Mouse (Mus musculus) liver, embryonic 13.5 days (tissue): ENCODE results near the gene Chst11. TPM values are rescaled to one million over a fixed set of nuclear protein-coding genes. Genes with fewer than 3 reads are reported as not detected.
A peak's percentile ranks its signal among the peaks of the same experiment; 100 is the strongest.

Experiments
- ATAC-seq: fragments of 200-750 bp; cut with Nextera tagmentation; 2 replicates; pipeline ENCODE4 v1.8.0; 2017; ENCODE audit warnings: low read depth, mild to moderate bottlenecking, moderate number of reproducible peaks, moderate library complexity
- DNase-seq: peaks from one replicate; pipeline ENCODE4 v3.0.0; 2022
- H3K27ac ChIP-seq: fragments of 300-500 bp; sonication (generic); 2 replicates; pipeline ENCODE4 v1.5.1; 2015; ENCODE audit warnings: moderate library complexity, mild to moderate bottlenecking, inconsistent platforms
- H3K27me3 ChIP-seq: fragments of 300-500 bp; sonication (generic); 2 replicates; pipeline ENCODE4 v1.6.1; 2015; ENCODE audit warnings: mild to moderate bottlenecking, inconsistent platforms
- H3K36me3 ChIP-seq: fragments of 300-500 bp; sonication (generic); 2 replicates; pipeline ENCODE4 v1.6.1; 2015; ENCODE audit warnings: mild to moderate bottlenecking, inconsistent platforms
- H3K4me1 ChIP-seq: fragments of 300-500 bp; sonication (generic); replicated peaks from 2 replicates; pipeline ENCODE4 v1.6.1; 2015; ENCODE audit warnings: inconsistent platforms
- H3K4me2 ChIP-seq: fragments of 300-500 bp; sonication (generic); 2 replicates; pipeline ENCODE4 v1.6.1; 2015; ENCODE audit warnings: inconsistent platforms, mild to moderate bottlenecking, moderate library complexity
- H3K4me3 ChIP-seq: fragments of 300-500 bp; sonication (generic); replicated peaks from 2 replicates; pipeline ENCODE4 v1.5.1; 2015; ENCODE audit warnings: mild to moderate bottlenecking, inconsistent platforms
- H3K9ac ChIP-seq: fragments of 300-500 bp; sonication (generic); 2 replicates; pipeline ENCODE4 v1.6.1; 2015; ENCODE audit warnings: mild to moderate bottlenecking, inconsistent platforms
- H3K9me3 ChIP-seq: fragments of 300-500 bp; sonication (generic); replicated peaks from 2 replicates; pipeline ENCODE4 v1.6.1; 2016; ENCODE audit warnings: inconsistent platforms
- WGBS: fragments of 180-500 bp; shearing (Covaris S2); methylation state at CpG from one replicate; pipeline ENCODE4 v1.1.7; 2015; ENCODE audit not compliant: insufficient replicate concordance; 5-methylcytosine and 5-hydroxymethylcytosine counted together
- polyA plus RNA-seq: library from polyadenylated mRNA; unstranded; fragments of >200 nt; fragmentation: Nextera tagmentation; extraction: Ambion mirVana; gene quantifications from 2 replicates; pipeline ENCODE4 v1.2.1, GENCODE M21; 2015

The Chst11 gene
- polyA plus RNA-seq, 1 experiment from 2014 or later, result 1.3 TPM

- peaks cover 42% of the 10 kb centered on the region for H3K4me1 ChIP-seq
- H3K4me3 ChIP-seq, result no peak overlapping the region
- no peaks in the 10 kb centered on the region; the same call in 1 of the 2 replicates for H3K36me3 ChIP-seq
- 47% methylated on average over 4 of the region's 4 CpGs for WGBS
- ATAC-seq (no peak), DNase-seq (no peak)
- H3K9me3 ChIP-seq, result no peaks in the 10 kb centered on the region
- no peak overlapping the region for H3K9ac ChIP-seq
- H3K4me2 ChIP-seq, result no peak overlapping the region
- H3K27me3 ChIP-seq, result no peaks in the 10 kb centered on the region
- H3K27ac ChIP-seq, result no peak overlapping the region
Measured at GRCm38 (mm10) chr10:83056866-83057265, 71.6 kb downstream of the Chst11 start.

- Histone ChIP-seq H3K9me3 (no peaks in the 10 kb centered on the region), H3K9ac (no peak overlapping the region), H3K4me1 (peaks cover 42% of the 10 kb centered on the region), H3K27ac (no peak overlapping the region), H3K4me3 (no peak overlapping the region), H3K27me3 (no peaks in the 10 kb centered on the region), H3K4me2 (no peak overlapping the region), H3K36me3 (0 out of 2 replicates have a peak, but pooled peaks cover 2% of the 10 kb centered on the region)
- no peak; the same call in 1 of the 2 replicates for ATAC-seq
- DNase-seq, result no peak
- 40% methylated on average over 12 of the region's 12 CpGs for WGBS
Measured at GRCm38 (mm10) chr10:83060066-83060782, 74.9 kb downstream of the Chst11 start.

GRCm38 (mm10) chr10:83062315-83062714 lies 77.0 kb downstream of the Chst11 start:
- Histone ChIP-seq H3K27ac (no peak overlapping the region), H3K9me3 (no peaks in the 10 kb centered on the region), H3K4me2 (no peak overlapping the region), H3K36me3 (0 out of 2 replicates have a peak, but pooled peaks cover 2% of the 10 kb centered on the region), H3K4me1 (peaks cover 50% of the 10 kb centered on the region), H3K9ac (no peak overlapping the region), H3K4me3 (no peak overlapping the region), H3K27me3 (no peaks in the 10 kb centered on the region)
- DNase-seq (no peak), ATAC-seq (no peak)
- 83% methylated on average over 9 of the region's 9 CpGs for whole genome bisulfite sequencing

- WGBS, result 85% methylated on average over 5 of the region's 5 CpGs
- 0 out of 2 replicates have a peak, but pooled peaks cover 2% of the 10 kb centered on the region for H3K36me3 ChIP-seq
- H3K27ac ChIP-seq, result no peak overlapping the region
- peaks cover 45% of the 10 kb centered on the region for H3K4me1 ChIP-seq
- DNase-seq, result no peak
- no peaks in the 10 kb centered on the region for H3K27me3 ChIP-seq
- no peak overlapping the region for H3K9ac ChIP-seq
- H3K4me2 ChIP-seq, result no peak overlapping the region
- H3K9me3 ChIP-seq, result no peaks in the 10 kb centered on the region
- ATAC-seq, result no peak
- H3K4me3 ChIP-seq, result no peak overlapping the region
Measured at GRCm38 (mm10) chr10:83064796-83065195, 79.5 kb downstream of the Chst11 start.

- Histone ChIP-seq H3K9me3 (no peaks in the 10 kb centered on the region), H3K4me2 (no peak overlapping the region), H3K27ac (no peak overlapping the region), H3K36me3 (0 out of 2 replicates have a peak, but pooled peaks cover 2% of the 10 kb centered on the region), H3K9ac (no peak overlapping the region), H3K27me3 (no peaks in the 10 kb centered on the region), H3K4me3 (no peak overlapping the region), H3K4me1 (peaks cover 36% of the 10 kb centered on the region)
- 68% methylated on average over 6 of the region's 6 CpGs for WGBS
- DNase-seq (no peak), ATAC-seq (no peak)
Measured at GRCm38 (mm10) chr10:83066159-83066558, 80.9 kb downstream of the Chst11 start.

GRCm38 (mm10) chr10:83067305-83067704 lies 82.0 kb downstream of the Chst11 start:
- Histone ChIP-seq H3K9ac (no peak overlapping the region), H3K9me3 (no peaks in the 10 kb centered on the region), H3K4me2 (no peak overlapping the region), H3K4me3 (no peak overlapping the region), H3K36me3 (0 out of 2 replicates have a peak, but pooled peaks cover 2% of the 10 kb centered on the region), H3K27ac (no peak overlapping the region; the same call in 1 of the 2 replicates), H3K27me3 (no peaks in the 10 kb centered on the region), H3K4me1 (peaks cover 48% of the 10 kb centered on the region)
- ATAC-seq (no peak), DNase-seq (no peak)
- 48% methylated on average over 4 of the region's 4 CpGs for WGBS

GRCm38 (mm10) chr10:83068466-83068865 lies 83.2 kb downstream of the Chst11 start:
- no peak overlapping the region for H3K9ac ChIP-seq
- 92% methylated on average over 8 of the region's 8 CpGs for WGBS
- 0 out of 2 replicates have a peak, but pooled peaks cover 2% of the 10 kb centered on the region for H3K36me3 ChIP-seq
- H3K27me3 ChIP-seq, result no peaks in the 10 kb centered on the region
- H3K4me3 ChIP-seq, result no peak overlapping the region
- DNase-seq (no peak), ATAC-seq (no peak)
- no peak overlapping the region for H3K27ac ChIP-seq
- H3K4me2 ChIP-seq, result no peak overlapping the region
- no peaks in the 10 kb centered on the region for H3K9me3 ChIP-seq
- peaks cover 59% of the 10 kb centered on the region for H3K4me1 ChIP-seq

- H3K27ac ChIP-seq, result no peak overlapping the region
- H3K4me3 ChIP-seq, result no peak overlapping the region
- WGBS, result 60% methylated on average over 5 of the region's 5 CpGs
- H3K4me1 ChIP-seq, result peaks cover 63% of the 10 kb centered on the region
- no peak overlapping the region for H3K4me2 ChIP-seq
- H3K9ac ChIP-seq, result no peak overlapping the region
- no peaks in the 10 kb centered on the region for H3K36me3 ChIP-seq
- ATAC-seq, result no peak
- H3K9me3 ChIP-seq, result no peaks in the 10 kb centered on the region
- no peaks in the 10 kb centered on the region for H3K27me3 ChIP-seq
- no peak for DNase-seq
Measured at GRCm38 (mm10) chr10:83069791-83070190, 84.5 kb downstream of the Chst11 start.

- no peak overlapping the region for H3K4me3 ChIP-seq
- H3K9me3 ChIP-seq, result no peaks in the 10 kb centered on the region
- ATAC-seq (peak; percentile 21; the same call in 1 of the 2 replicates), DNase-seq (no peak)
- no peak overlapping the region for H3K4me2 ChIP-seq
- H3K36me3 ChIP-seq, result no peaks in the 10 kb centered on the region
- peak overlapping the region; percentile 58 for H3K27ac ChIP-seq
- peaks cover 49% of the 10 kb centered on the region for H3K4me1 ChIP-seq
- H3K27me3 ChIP-seq, result no peaks in the 10 kb centered on the region
- 64% methylated on average over 19 of the region's 19 CpGs for WGBS
- H3K9ac ChIP-seq, result no peak overlapping the region
Measured at GRCm38 (mm10) chr10:83071785-83072580, 86.7 kb downstream of the Chst11 start.

GRCm38 (mm10) chr10:83073119-83073518 lies 87.8 kb downstream of the Chst11 start:
- no peaks in the 10 kb centered on the region for H3K27me3 ChIP-seq
- no peaks in the 10 kb centered on the region for H3K36me3 ChIP-seq
- peak overlapping the region; percentile 58; the same call in 1 of the 2 replicates for H3K27ac ChIP-seq
- H3K4me2 ChIP-seq, result no peak overlapping the region
- H3K4me1 ChIP-seq, result peaks cover 47% of the 10 kb centered on the region
- DNase-seq (peak; percentile 65), ATAC-seq (peak; percentile 79)
- WGBS, result 52% methylated on average over 7 of the region's 7 CpGs
- no peak overlapping the region for H3K4me3 ChIP-seq
- H3K9ac ChIP-seq, result no peak overlapping the region
- no peaks in the 10 kb centered on the region for H3K9me3 ChIP-seq

GRCm38 (mm10) chr10:83076816-83077215 lies 91.5 kb downstream of the Chst11 start:
- WGBS, result 85% methylated on average over 7 of the region's 7 CpGs
- H3K4me1 ChIP-seq, result peaks cover 62% of the 10 kb centered on the region
- no peak for ATAC-seq

More at GRCm38 (mm10) chr10:83076816-83077215, 91.5 kb downstream of the Chst11 start:
- no peaks in the 10 kb centered on the region for H3K9me3 ChIP-seq
- no peak overlapping the region for H3K4me2 ChIP-seq
- H3K36me3 ChIP-seq, result no peaks in the 10 kb centered on the region
- H3K27me3 ChIP-seq, result no peaks in the 10 kb centered on the region
- no peak overlapping the region for H3K27ac ChIP-seq
- no peak for DNase-seq
- no peak overlapping the region for H3K4me3 ChIP-seq
- no peak overlapping the region for H3K9ac ChIP-seq
